Mouse (Mus musculus) lung, postnatal 0 days (tissue): ENCODE data around the gene Antxr1.

ENCODE experiments used
- CTCF ChIP-seq: IDR thresholded peaks from 2 replicates; pipeline ENCODE4 v1.5.1; 2016; ENCODE audit warnings: antibody characterized with exemption, mild to moderate bottlenecking
- EP300 ChIP-seq: IDR thresholded peaks from 2 replicates; pipeline ENCODE4 v1.6.1; 2016; ENCODE audit warnings: antibody characterized with exemption, mild to moderate bottlenecking, control low read depth

GRCm38 (mm10) chr6:87131078-87131477 lies 204.5 kb downstream of the Antxr1 start:
- TF ChIP-seq CTCF (peak; percentile 19; the same call in 1 of the 2 replicates), EP300 (no peak)
